Mouse (Mus musculus): ENCODE measurements around the gene Ccdc43. TPM values are rescaled to one million over a fixed set of nuclear protein-coding genes. Genes with fewer than 3 reads are reported as not detected.
A peak's percentile ranks its signal among the peaks of the same experiment; 100 is the strongest.

Gene Ccdc43
- total RNA-seq, 2 experiments from 2014 or later = 67.5 to 70.1 TPM

- DNase-seq = peak in 1 of 2 experiments; percentile 36
These were observed 7.4 kb downstream of the Ccdc43 start for GRCm38 (mm10) chr11:102690162-102690561.

GRCm38 (mm10) chr11:102665637-102666435, 31.7 kb downstream of the Ccdc43 start:
- DNase-seq = no peak
- intact Hi-C loops (cut with DNase I) = no loop called here

More at GRCm38 (mm10) chr11:102690162-102690561, 7.4 kb downstream of the Ccdc43 start:
- intact Hi-C loops (cut with DNase I) = no loop called here

GRCm38 (mm10) chr11:102665151-102665550, 32.4 kb downstream of the Ccdc43 start:
- intact Hi-C loops (cut with DNase I) = no loop called here
- DNase-seq = no peak

GRCm38 (mm10) chr11:102663416-102663815, 34.2 kb downstream of the Ccdc43 start, which contains the start of gene Meioc:
TSS of gene Meioc (plus strand) at chr11:102663716.
- intact Hi-C loops (cut with DNase I) = no loop called here
- DNase-seq = no peak

- DNase-seq = no peak
- intact Hi-C loops (cut with DNase I) = no loop called here
These were observed 40.7 kb downstream of the Ccdc43 start for GRCm38 (mm10) chr11:102656931-102657330.

- intact Hi-C loops (cut with DNase I) = no loop called here
- DNase-seq = no peak
These were observed 41.2 kb downstream of the Ccdc43 start for GRCm38 (mm10) chr11:102656326-102656926.

- intact Hi-C loops (cut with DNase I) = no loop called here
- DNase-seq = no peak
These were observed 41.7 kb downstream of the Ccdc43 start for GRCm38 (mm10) chr11:102655888-102656287.

- peak in 1 of 2 experiments; percentile 6 for DNase-seq
- intact Hi-C loops (cut with DNase I) = loop anchor here (1.0 to 5.0 kb wide), 2 partner anchors 80 to 166 kb away; no protein-coding TSS in a partner anchor
These were observed 44.7 kb downstream of the Ccdc43 start for GRCm38 (mm10) chr11:102652844-102653243.

- intact Hi-C loops (cut with DNase I) = loop anchor here (5.0 kb wide), 1 partner anchor 164 kb away; no protein-coding TSS in a partner anchor
These were observed 46.2 kb downstream of the Ccdc43 start for GRCm38 (mm10) chr11:102651381-102651780.

GRCm38 (mm10) chr11:102647885-102648284, 49.7 kb downstream of the Ccdc43 start:
- no peak for DNase-seq
- intact Hi-C loops (cut with DNase I) = no loop called here

More at GRCm38 (mm10) chr11:102651381-102651780, 46.2 kb downstream of the Ccdc43 start:
- peak; percentile 59 to 61 for DNase-seq

- no peak for DNase-seq
- intact Hi-C loops (cut with DNase I) = no loop called here
These were observed 51.4 kb downstream of the Ccdc43 start for GRCm38 (mm10) chr11:102646226-102646625.

- intact Hi-C loops (cut with DNase I) = no loop called here
- peak in 1 of 2 experiments; percentile 30 for DNase-seq
These were observed 53.6 kb downstream of the Ccdc43 start for GRCm38 (mm10) chr11:102643891-102644382.

GRCm38 (mm10) chr11:102636887-102637286, 60.7 kb downstream of the Ccdc43 start:
- peak; percentile 22 to 26 for DNase-seq

More at GRCm38 (mm10) chr11:102636887-102637286, 60.7 kb downstream of the Ccdc43 start:
- intact Hi-C loops (cut with DNase I) = no loop called here

Small RNAs within 50 kb of the gene (microRNA-seq; reads per million reads assigned to microRNA genes)
- gene Gm22920 = 0 reads per million in 2 experiments

Other genes with a start within 250 kb of the Ccdc43 start
- 1 to 10 TPM in 1 of 2 experiments, under 1 TPM in 1; 0.56 to 1.1 TPM for gene Itga2b, start 227.7 kb downstream of the Ccdc43 start, total RNA-seq (2021)
- gene Gpatch8, start 141.4 kb downstream of the Ccdc43 start, total RNA-seq (2021) = 10 to 100 TPM; 20.2 to 24.4 TPM
- gene Gm11627, start 118.3 kb downstream of the Ccdc43 start, total RNA-seq (2021) = not detected
- 1 to 10 TPM; 1.3 to 2.4 TPM for gene Fzd2, start 93.4 kb downstream of the Ccdc43 start, total RNA-seq (2021)
- not detected for gene Meioc, start 34.1 kb downstream of the Ccdc43 start, total RNA-seq (2021)
- gene Adam11, start 63.7 kb upstream of the Ccdc43 start, total RNA-seq (2021) = under 1 TPM; 0.32 to 0.79 TPM
- 1 to 10 TPM; 4.6 to 5.8 TPM for gene Gjc1, start 121.9 kb upstream of the Ccdc43 start, total RNA-seq (2021)
- 1 to 10 TPM; 3.5 to 6.1 TPM for gene Higd1b, start 138.1 kb upstream of the Ccdc43 start, total RNA-seq (2021)
- gene Eftud2, start 183.2 kb upstream of the Ccdc43 start, total RNA-seq (2021) = 10 to 100 TPM; 20.7 to 28.5 TPM
- gene Ccdc103, start 183.4 kb upstream of the Ccdc43 start, total RNA-seq (2021) = not detected
- gene Fam187a, start 187.4 kb upstream of the Ccdc43 start, total RNA-seq (2021) = not detected
- not detected for gene Gfap, start 203.1 kb upstream of the Ccdc43 start, total RNA-seq (2021)
- gene Kif18b, start 227.3 kb upstream of the Ccdc43 start, total RNA-seq (2021) = under 1 TPM; 0.17 to 0.46 TPM
- under 1 TPM in 1 of 2 experiments, not detected in 1; 0.17 TPM for gene C1ql1, start 248.9 kb upstream of the Ccdc43 start, total RNA-seq (2021)

Data from gastrocnemius, postnatal 36 days (tissue).